ENCODE assay signal across 9 mouse cellular contexts in genomic region chr13:20038463-20038862, GRCm38 (mm10). TPM values are rescaled to one million over a fixed set of nuclear protein-coding genes. Genes with fewer than 3 reads are reported as not detected.
DNase-seq lines count a peak whose midpoint lies in the region; ATAC-seq and TF ChIP-seq lines count a peak whose summit lies in the region.
"Had no signal": no experiment of that assay in that cellular context is flagged by ENCODE, and none has a peak within 500 bp of the region (broad histone marks: within the 10 kb centered on the region; RNA-seq: fewer than 3 reads in every experiment).

No protein-coding gene starts in this region.

- no peak overlapping the region for H3K27ac ChIP-seq in kidney, adult 2 months (ENCODE audit: insufficient read depth, low read depth, low read length)
- no peak overlapping the region for H3K27ac ChIP-seq in kidney, embryonic 16.5 days (ENCODE audit: low read length)
- H3K27ac ChIP-seq: limb, embryonic 13.5 days had no signal

- H3K36me3 ChIP-seq in kidney, adult 2 months (ENCODE audit: control insufficient read depth, insufficient read depth, low read length): no peaks in the 10 kb centered on the region
- H3K36me3 ChIP-seq in kidney, embryonic 16.5 days (ENCODE audit: insufficient read depth, low read length): no peaks in the 10 kb centered on the region
- H3K36me3 ChIP-seq: limb, embryonic 13.5 days had no signal

- peak; percentile 44 for TF ChIP-seq CTCF in kidney, adult 2 months (conservative IDR thresholded peaks at IDR 0.05; ENCODE audit: insufficient read depth, insufficient read length, low read depth, low read length)
- TF ChIP-seq CTCF in brain, embryonic 14.5 days (IDR thresholded peaks at IDR 0.05; ENCODE audit: borderline replicate concordance, extremely low read depth, insufficient read depth, insufficient read length): peak; percentile 65; the same call in 1 of the 2 replicates

- no peaks in the 10 kb centered on the region for H3K4me1 ChIP-seq in kidney, adult 2 months (ENCODE audit: control insufficient read depth, insufficient read depth, low read length)
- no peaks in the 10 kb centered on the region for H3K4me1 ChIP-seq in kidney, embryonic 16.5 days (ENCODE audit: insufficient read depth, low read length)

- no peak overlapping the region for H3K9ac ChIP-seq in kidney, embryonic 16.5 days (replicated peaks; ENCODE audit: low read length)
- H3K9ac ChIP-seq: limb, embryonic 13.5 days had no signal

- TF ChIP-seq POLR2A in kidney, adult 2 months (IDR thresholded peaks at IDR 0.05; ENCODE audit: low read depth, low read length): no peak
- no peak for TF ChIP-seq POLR2A in brain, embryonic 14.5 days (IDR thresholded peaks at IDR 0.05; ENCODE audit: borderline replicate concordance, extremely low read depth, insufficient read depth, insufficient read length, poor library complexity, severe bottlenecking)

- ATAC-seq in kidney, embryonic 16.5 days (ENCODE audit: low FRiP score, low TSS enrichment): no peak

- H3K9me3 ChIP-seq in kidney, embryonic 16.5 days (ENCODE audit: low read length): no peaks in the 10 kb centered on the region
- H3K9me3 ChIP-seq: limb, embryonic 13.5 days had no signal

- no peaks in the 10 kb centered on the region for H3K27me3 ChIP-seq in kidney, adult 2 months (replicated peaks; ENCODE audit: control insufficient read depth, insufficient read depth, low read length)
- H3K27me3 ChIP-seq in kidney, embryonic 16.5 days (ENCODE audit: insufficient read depth, low read length): no peaks in the 10 kb centered on the region
- H3K27me3 ChIP-seq: limb, embryonic 13.5 days had no signal

- WGBS in kidney, adult 2 months: 27% methylated on average over 11 of the region's 11 CpGs
- 36% methylated on average over 11 of the region's 11 CpGs for WGBS in kidney, embryonic 16.5 days

- H3K4me2 ChIP-seq in kidney, embryonic 16.5 days (replicated peaks; ENCODE audit: low read depth, low read length): no peak overlapping the region
- H3K4me2 ChIP-seq: limb, embryonic 13.5 days had no signal

- H3K4me3 ChIP-seq in kidney, adult 2 months (ENCODE audit: insufficient read depth, low read depth, low read length): no peak overlapping the region
- H3K4me3 ChIP-seq in kidney, embryonic 16.5 days (ENCODE audit: low read length): no peak overlapping the region
- H3K4me3 ChIP-seq: erythroblast, embryonic 14.5 days; limb, embryonic 13.5 days had no signal

- DNase-seq in kidney, adult 2 months: peak; percentile 37
- peak; percentile 51 for DNase-seq in ES-CJ7 (ENCODE audit: low read depth, low spot score)
- DNase-seq in brain, embryonic 14.5 days (ENCODE audit: low read depth): peak; percentile 60
- DNase-seq in induced T-regulatory cell, adult 2 months (ENCODE audit: low read depth): peak; percentile 70
- peak; percentile 33 to 50 for DNase-seq in lung, postnatal 4 days
- no peak for DNase-seq in yolk sac, embryonic 10.5 days (ENCODE audit: low spot score)

RNA-seq across cellular contexts. Expression of gene Elmo1, which starts 51.9 kb away (rescaled TPM):
- 3.4 and 4.5 TPM in 2 replicates for polyA plus RNA-seq in kidney, adult 2 months (2012; rRNA removed)
- polyA plus RNA-seq in kidney, embryonic 16.5 days (2015; fragmentation: Nextera tagmentation; extraction: Ambion mirVana): 16.5 and 16.8 TPM in 2 replicates
- 38.6 and 46.9 TPM in 2 replicates for polyA plus RNA-seq in brain, embryonic 14.5 days (2012; rRNA removed)
